Mouse (Mus musculus) liver, embryonic 11.5 days (tissue): ENCODE measurements at regions not wholly inside any gene's neighbourhood (a gene's known extent, or its start where the extent isn't known, plus 50 kb on each side); places are given as distances from the start of the nearest gene placed in this dataset.
"Not testable (repeated sequence)": the region's sequence is repeated elsewhere in the genome, so short reads cannot be mapped to it uniquely, and the experiment has no call there.

Experiments used
- ATAC-seq: fragments of 200-750 bp; cut with Nextera tagmentation; replicated peaks from 2 replicates; pipeline ENCODE4 v1.8.0; 2017; ENCODE audit warnings: moderate number of reproducible peaks, mild to moderate bottlenecking, moderate TSS enrichment, moderate library complexity; ENCODE audit not compliant: low FRiP score
- DNase-seq: peaks from one replicate; pipeline ENCODE4 v3.0.0-alpha.2; 2017; ENCODE audit warnings: low spot score
- H3K27ac ChIP-seq: fragments of 300-500 bp; sonication (generic); 2 replicates; pipeline ENCODE4 v1.5.1; 2014; ENCODE audit warnings: mild to moderate bottlenecking, low read depth, low read length, control low read depth
- H3K27me3 ChIP-seq: fragments of 300-500 bp; sonication (generic); replicated peaks from 2 replicates; pipeline ENCODE4 v1.6.1; 2014; ENCODE audit warnings: low read length, mixed read lengths; ENCODE audit not compliant: control insufficient read depth, insufficient read depth
- H3K36me3 ChIP-seq: fragments of 300-500 bp; sonication (generic); 2 replicates; pipeline ENCODE4 v1.6.1; 2014; ENCODE audit warnings: mild to moderate bottlenecking, low read length, moderate library complexity, mixed read lengths; ENCODE audit not compliant: control insufficient read depth, insufficient read depth
- H3K4me1 ChIP-seq: fragments of 300-500 bp; sonication (generic); replicated peaks from 2 replicates; pipeline ENCODE4 v1.6.1; 2014; ENCODE audit warnings: low read length, mixed read lengths; ENCODE audit not compliant: control insufficient read depth, insufficient read depth
- H3K4me2 ChIP-seq: fragments of 300-500 bp; sonication (generic); 2 replicates; pipeline ENCODE4 v1.6.1; 2014; ENCODE audit warnings: mild to moderate bottlenecking, control low read depth, moderate library complexity
- H3K4me3 ChIP-seq: fragments of 300-500 bp; sonication (generic); 2 replicates; pipeline ENCODE4 v1.5.1; 2014; ENCODE audit warnings: low read depth, low read length, control low read depth
- H3K9ac ChIP-seq: fragments of 300-500 bp; sonication (generic); 2 replicates; pipeline ENCODE4 v1.6.1; 2014; ENCODE audit warnings: low read depth, low read length, control low read depth
- H3K9me3 ChIP-seq: fragments of 300-500 bp; sonication (generic); 2 replicates; pipeline ENCODE4 v1.6.1; 2016; ENCODE audit warnings: low read length, inconsistent platforms, mixed read lengths; ENCODE audit not compliant: control insufficient read depth
- WGBS: fragments of 180-500 bp; shearing (Covaris S2); extraction: QIAGEN DNeasy Blood & Tissue Kit; methylation state at CpG from one replicate; pipeline ENCODE4 v1.1.7; 2014; 5-methylcytosine and 5-hydroxymethylcytosine counted together

GRCm38 (mm10) chr3:106320061-106320460 lies 85.9 kb downstream of the Chil6 start:
- ATAC-seq: no peak
- no peaks in the 10 kb centered on the region for H3K9me3 ChIP-seq
- DNase-seq: no peak
- no peaks in the 10 kb centered on the region for H3K4me1 ChIP-seq
- no peak overlapping the region for H3K27ac ChIP-seq
- no peak overlapping the region for H3K4me2 ChIP-seq
- H3K9ac ChIP-seq: no peak overlapping the region
- H3K27me3 ChIP-seq: no peaks in the 10 kb centered on the region
- 45% methylated on average over 2 of the region's 2 CpGs for WGBS
- no peaks in the 10 kb centered on the region for H3K36me3 ChIP-seq
- H3K4me3 ChIP-seq: no peak overlapping the region

- Histone ChIP-seq H3K4me2 (no peak overlapping the region), H3K27ac (no peak overlapping the region), H3K36me3 (no peaks in the 10 kb centered on the region), H3K9me3 (no peaks in the 10 kb centered on the region; the same call in 1 of the 2 replicates), H3K27me3 (no peaks in the 10 kb centered on the region), H3K9ac (no peak overlapping the region), H3K4me1 (no peaks in the 10 kb centered on the region), H3K4me3 (no peak overlapping the region)
- WGBS: 67% methylated on average over 1 of the region's 1 CpGs
- ATAC-seq (no peak), DNase-seq (no peak)
Observed at GRCm38 (mm10) chr3:106316974-106317373, 89.0 kb downstream of the Chil6 start.

GRCm38 (mm10) chr3:106292938-106293337 lies 73.6 kb upstream of the Chil4 start:
- Histone ChIP-seq H3K9me3 (no peaks in the 10 kb centered on the region), H3K36me3 (no peaks in the 10 kb centered on the region), H3K27ac (no peak overlapping the region), H3K4me3 (no peak overlapping the region), H3K4me2 (no peak overlapping the region), H3K4me1 (no peaks in the 10 kb centered on the region), H3K27me3 (no peaks in the 10 kb centered on the region), H3K9ac (no peak overlapping the region)
- ATAC-seq (no peak), DNase-seq (no peak)
- 66% methylated on average over 2 of the region's 2 CpGs for WGBS

- no peak overlapping the region for H3K9ac ChIP-seq
- H3K9me3 ChIP-seq: no peaks in the 10 kb centered on the region
- no peaks in the 10 kb centered on the region for H3K36me3 ChIP-seq
- no peak overlapping the region for H3K4me3 ChIP-seq
- H3K27me3 ChIP-seq: no peaks in the 10 kb centered on the region
- WGBS: 80% methylated on average over 4 of the region's 4 CpGs
- no peaks in the 10 kb centered on the region for H3K4me1 ChIP-seq
- DNase-seq: no peak
- ATAC-seq: 0 out of 2 replicates have a peak, but pooled peaks have one; percentile 54
- no peak overlapping the region for H3K4me2 ChIP-seq
- no peak overlapping the region for H3K27ac ChIP-seq
Observed at GRCm38 (mm10) chr3:106291894-106292293, 72.6 kb upstream of the Chil4 start.

- not testable (repeated sequence) for H3K27ac ChIP-seq, H3K4me2 ChIP-seq, H3K36me3 ChIP-seq, DNase-seq, H3K27me3 ChIP-seq, H3K4me1 ChIP-seq, H3K4me3 ChIP-seq, ATAC-seq, H3K9me3 ChIP-seq, H3K9ac ChIP-seq
- WGBS: 73% methylated on average over 2 of the region's 2 CpGs
Observed at GRCm38 (mm10) chr3:106278571-106278970, 59.3 kb upstream of the Chil4 start.

GRCm38 (mm10) chr3:106275677-106276076 lies 56.4 kb upstream of the Chil4 start:
- not testable (repeated sequence) for H3K27ac ChIP-seq, H3K4me2 ChIP-seq, ATAC-seq, DNase-seq, H3K9me3 ChIP-seq, H3K9ac ChIP-seq, H3K4me3 ChIP-seq, H3K36me3 ChIP-seq, H3K27me3 ChIP-seq, H3K4me1 ChIP-seq
- 73% methylated on average over 1 of the region's 1 CpGs for WGBS
